Mouse (Mus musculus) heart, embryonic 12.5 days (tissue): ENCODE data around the gene Stx12. TPM values are rescaled to one million over a fixed set of nuclear protein-coding genes. Genes with fewer than 3 reads are reported as not detected.

Experiments
- ATAC-seq: fragments of 200-750 bp; cut with Nextera tagmentation; 2 replicates; pipeline ENCODE4 v1.8.0; 2017; ENCODE audit warnings: moderate TSS enrichment, moderate library complexity; ENCODE audit not compliant: insufficient number of reproducible peaks, low FRiP score
- H3K27ac ChIP-seq: fragments of 300-500 bp; sonication (generic); 2 replicates; pipeline ENCODE4 v1.5.1; 2016; ENCODE audit warnings: mild to moderate bottlenecking, moderate library complexity; ENCODE audit not compliant: poor library complexity, severe bottlenecking
- H3K27me3 ChIP-seq: fragments of 300-500 bp; sonication (generic); replicated peaks from 2 replicates; pipeline ENCODE4 v1.6.1; 2016; ENCODE audit warnings: mild to moderate bottlenecking, moderate library complexity
- H3K36me3 ChIP-seq: fragments of 300-500 bp; sonication (generic); 2 replicates; pipeline ENCODE4 v1.6.1; 2016; ENCODE audit warnings: mild to moderate bottlenecking, moderate library complexity
- H3K4me1 ChIP-seq: fragments of 300-500 bp; sonication (generic); replicated peaks from 2 replicates; pipeline ENCODE4 v1.6.1; 2016; ENCODE audit warnings: mild to moderate bottlenecking
- H3K4me2 ChIP-seq: fragments of 300-500 bp; sonication (generic); 2 replicates; pipeline ENCODE4 v1.6.1; 2016; ENCODE audit warnings: mild to moderate bottlenecking, moderate library complexity
- H3K4me3 ChIP-seq: fragments of 300-500 bp; sonication (generic); 2 replicates; pipeline ENCODE4 v1.5.1; 2016; ENCODE audit warnings: mild to moderate bottlenecking
- H3K9ac ChIP-seq: fragments of 300-500 bp; sonication (generic); 2 replicates; pipeline ENCODE4 v1.6.1; 2016; ENCODE audit warnings: mild to moderate bottlenecking, moderate library complexity
- H3K9me3 ChIP-seq: fragments of 300-500 bp; sonication (generic); replicated peaks from 2 replicates; pipeline ENCODE4 v1.6.1; 2016; ENCODE audit warnings: mild to moderate bottlenecking, moderate library complexity
- WGBS: fragments of 180-500 bp; shearing (Covaris S2); methylation state at CpG from one replicate; pipeline ENCODE4 v1.1.7; 2016; 5-methylcytosine and 5-hydroxymethylcytosine counted together
- polyA plus RNA-seq: library from polyadenylated mRNA; unstranded; fragments of >200 nt; fragmentation: Nextera tagmentation; extraction: Ambion mirVana; gene quantifications from 2 replicates; pipeline ENCODE4 v1.2.1, GENCODE M21; 2016

Gene Stx12
- polyA plus RNA-seq, 1 experiment from 2014 or later = 60.9 TPM

GRCm38 (mm10) chr4:132904765-132905309 is 20.5 kb upstream of the Stx12 start:
- peaks cover 68% of the 10 kb centered on the region for H3K36me3 ChIP-seq
- H3K27ac ChIP-seq = peak overlapping the region; percentile 28; the same call in 1 of the 2 replicates
- no peak overlapping the region for H3K4me2 ChIP-seq
- H3K9me3 ChIP-seq = no peaks in the 10 kb centered on the region
- 0 out of 2 replicates have a peak, but pooled peaks cover 5% of the 10 kb centered on the region for H3K4me1 ChIP-seq
- H3K9ac ChIP-seq = no peak overlapping the region
- H3K4me3 ChIP-seq = no peak overlapping the region
- H3K27me3 ChIP-seq = no peaks in the 10 kb centered on the region
- ATAC-seq = no peak
- 60% methylated on average over 9 of the region's 9 CpGs for WGBS

- H3K4me1 ChIP-seq = 0 out of 2 replicates have a peak, but pooled peaks cover 5% of the 10 kb centered on the region
- peaks cover 64% of the 10 kb centered on the region for H3K36me3 ChIP-seq
- ATAC-seq = no peak
- H3K4me2 ChIP-seq = no peak overlapping the region
- no peak overlapping the region for H3K4me3 ChIP-seq
- H3K9ac ChIP-seq = no peak overlapping the region
- H3K27me3 ChIP-seq = no peaks in the 10 kb centered on the region
- WGBS = 83% methylated on average over 2 of the region's 2 CpGs
- H3K27ac ChIP-seq = no peak overlapping the region
- no peaks in the 10 kb centered on the region for H3K9me3 ChIP-seq
These were observed 19.8 kb upstream of the Stx12 start for GRCm38 (mm10) chr4:132904071-132904470.

DNA sequence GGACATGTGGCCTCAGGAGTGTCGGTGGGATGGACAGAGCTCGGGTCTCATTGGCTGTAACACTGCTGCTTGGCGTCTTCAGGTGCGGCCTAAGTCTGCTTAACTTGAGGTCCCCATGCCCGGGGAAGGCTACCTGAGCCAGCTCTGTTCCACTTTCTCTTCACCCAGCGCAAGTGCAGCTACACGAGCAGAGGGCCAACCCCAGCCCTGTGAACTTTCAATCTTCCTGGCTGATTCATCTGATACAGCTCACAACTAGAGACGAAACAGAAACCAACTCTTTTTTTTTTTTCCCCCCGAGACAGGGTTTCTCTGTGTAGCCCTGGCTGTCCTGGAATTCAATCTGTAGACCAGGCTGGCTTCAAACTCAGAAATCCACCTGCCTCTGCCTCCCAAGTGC is 13.9 kb upstream of the Stx12 start:
- Histone ChIP-seq H3K9me3 (no peaks in the 10 kb centered on the region), H3K36me3 (peaks cover 29% of the 10 kb centered on the region), H3K9ac (no peak overlapping the region), H3K27ac (no peak overlapping the region), H3K4me2 (no peak overlapping the region), H3K27me3 (peaks cover 6% of the 10 kb centered on the region), H3K4me3 (no peak overlapping the region), H3K4me1 (peaks cover 6% of the 10 kb centered on the region; the same call in 1 of the 2 replicates)
- 80% methylated on average over 9 of the region's 9 CpGs for WGBS
- ATAC-seq = no peak

DNA sequence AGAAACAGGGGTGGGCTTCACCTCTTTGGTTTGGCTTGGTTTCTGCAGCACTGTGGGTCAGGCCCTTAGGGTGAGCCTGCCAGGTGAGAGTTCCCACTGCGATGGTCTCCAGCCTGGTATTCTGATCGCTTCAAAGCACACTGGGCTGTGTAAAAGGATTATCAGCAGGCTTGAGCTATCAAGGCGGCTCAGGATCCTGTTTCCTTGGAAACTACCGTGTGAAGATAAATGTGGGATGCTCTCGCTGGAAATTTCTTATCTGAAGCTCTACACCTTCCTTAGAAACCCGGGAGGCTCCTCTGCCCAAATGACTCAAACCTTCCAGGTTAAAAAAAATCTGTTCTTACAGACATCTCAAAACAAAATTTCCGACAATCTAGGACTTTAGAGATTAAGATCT is 10.1 kb upstream of the Stx12 start:
- H3K27me3 ChIP-seq = peaks cover 6% of the 10 kb centered on the region
- peaks cover 6% of the 10 kb centered on the region; the same call in 1 of the 2 replicates for H3K4me1 ChIP-seq
- ATAC-seq = no peak
- 6% methylated on average over 7 of the region's 7 CpGs for WGBS
- H3K9me3 ChIP-seq = no peaks in the 10 kb centered on the region
- H3K27ac ChIP-seq = no peak overlapping the region
- no peak overlapping the region for H3K4me2 ChIP-seq
- H3K36me3 ChIP-seq = no peaks in the 10 kb centered on the region
- H3K4me3 ChIP-seq = no peak overlapping the region
- no peak overlapping the region for H3K9ac ChIP-seq

- H3K9ac ChIP-seq = peak overlapping the region; percentile 94
- ATAC-seq = 0 out of 2 replicates have a peak, but pooled peaks have one; percentile 3
- no peaks in the 10 kb centered on the region for H3K9me3 ChIP-seq
- peak overlapping the region; percentile 78 for H3K4me2 ChIP-seq
- peak overlapping the region; percentile 86 for H3K27ac ChIP-seq
- H3K4me3 ChIP-seq = peak overlapping the region; percentile 82
- peaks cover 12% of the 10 kb centered on the region for H3K36me3 ChIP-seq
- no peaks in the 10 kb centered on the region for H3K27me3 ChIP-seq
- WGBS = 10% methylated on average over 9 of the region's 9 CpGs
- H3K4me1 ChIP-seq = peaks cover 31% of the 10 kb centered on the region
These were observed 600 bp upstream of the Stx12 start for GRCm38 (mm10) chr4:132884844-132885374.

GRCm38 (mm10) chr4:132883561-132884063 is 697 bp downstream of the Stx12 start:
- 3% methylated on average over 21 of the region's 21 CpGs for WGBS
- ATAC-seq = no peak

GRCm38 (mm10) chr4:132874363-132875097 is 9.8 kb downstream of the Stx12 start:
- no peak for ATAC-seq
- Histone ChIP-seq H3K27ac (peak overlapping the region; percentile 70), H3K4me2 (peak overlapping the region; percentile 14; the same call in 1 of the 2 replicates), H3K4me3 (no peak overlapping the region), H3K4me1 (peaks cover 35% of the 10 kb centered on the region), H3K9me3 (no peaks in the 10 kb centered on the region), H3K27me3 (no peaks in the 10 kb centered on the region), H3K36me3 (peaks cover 22% of the 10 kb centered on the region), H3K9ac (peak overlapping the region; percentile 23; the same call in 1 of the 2 replicates)
- 78% methylated on average over 7 of the region's 7 CpGs for WGBS

More at GRCm38 (mm10) chr4:132883561-132884063, 697 bp downstream of the Stx12 start:
- peak overlapping the region; percentile 78 for H3K4me2 ChIP-seq
- peaks cover 37% of the 10 kb centered on the region for H3K4me1 ChIP-seq
- peak overlapping the region; percentile 94 for H3K9ac ChIP-seq
- peak overlapping the region; percentile 86 for H3K27ac ChIP-seq
- H3K36me3 ChIP-seq = peaks cover 18% of the 10 kb centered on the region
- H3K4me3 ChIP-seq = peak overlapping the region; percentile 82
- H3K9me3 ChIP-seq = no peaks in the 10 kb centered on the region
- no peaks in the 10 kb centered on the region for H3K27me3 ChIP-seq

GRCm38 (mm10) chr4:132873481-132874362 is 10.6 kb downstream of the Stx12 start:
- no peak overlapping the region; the same call in 1 of the 2 replicates for H3K9ac ChIP-seq
- H3K9me3 ChIP-seq = no peaks in the 10 kb centered on the region
- no peaks in the 10 kb centered on the region for H3K27me3 ChIP-seq
- no peak overlapping the region for H3K4me3 ChIP-seq
- peak overlapping the region; percentile 70 for H3K27ac ChIP-seq
- peak overlapping the region; percentile 16; the same call in 1 of the 2 replicates for H3K4me2 ChIP-seq
- H3K4me1 ChIP-seq = peaks cover 33% of the 10 kb centered on the region
- ATAC-seq = peak; percentile 68; the same call in 1 of the 2 replicates
- WGBS = 43% methylated on average over 11 of the region's 11 CpGs
- H3K36me3 ChIP-seq = peaks cover 28% of the 10 kb centered on the region

DNA sequence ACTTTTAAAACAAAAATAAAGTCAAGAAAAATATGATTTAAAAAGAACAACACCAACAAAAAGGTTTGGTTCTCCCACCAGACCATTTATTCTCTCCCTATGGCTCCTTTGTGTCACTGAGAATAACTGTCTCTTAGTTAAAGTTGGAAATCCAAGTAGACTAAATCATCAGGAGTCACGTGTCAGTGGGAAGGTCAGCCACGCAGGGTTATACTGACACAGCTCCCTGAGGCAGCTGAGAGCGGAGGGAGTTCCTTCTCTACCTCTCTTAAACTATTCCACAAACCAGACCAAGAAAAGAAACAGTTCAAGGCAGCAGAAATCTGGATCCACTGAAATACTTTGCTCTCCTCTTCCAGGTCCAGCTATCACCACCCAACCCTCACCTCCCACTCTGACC is 13.2 kb downstream of the Stx12 start:
- 87% methylated on average over 3 of the region's 3 CpGs for WGBS
- peaks cover 54% of the 10 kb centered on the region for H3K36me3 ChIP-seq
- no peak overlapping the region for H3K9ac ChIP-seq

DNA sequence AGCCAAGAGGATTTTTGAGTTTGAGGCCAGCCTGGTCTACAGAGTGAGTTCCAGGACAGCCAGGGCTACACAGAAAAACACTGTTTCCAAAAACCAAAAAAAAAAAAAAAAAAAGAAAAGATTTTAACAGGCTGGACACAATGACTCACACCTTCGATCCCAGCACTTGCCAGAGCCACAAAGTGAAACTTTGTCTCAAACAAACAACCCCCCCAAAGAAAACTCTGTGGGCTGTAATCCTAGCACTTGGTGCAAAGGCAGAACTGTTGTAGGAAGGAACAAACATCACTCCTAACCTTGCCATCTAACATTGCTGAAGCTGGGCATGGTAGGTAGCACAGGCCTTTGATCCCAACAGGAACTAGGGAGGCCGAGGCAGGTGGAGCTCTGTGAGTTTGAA is 19.5 kb downstream of the Stx12 start:
- Histone ChIP-seq H3K4me3 (no peak overlapping the region), H3K4me2 (no peak overlapping the region), H3K4me1 (peaks cover 2% of the 10 kb centered on the region), H3K9me3 (no peaks in the 10 kb centered on the region), H3K27ac (no peak overlapping the region), H3K9ac (no peak overlapping the region), H3K27me3 (no peaks in the 10 kb centered on the region), H3K36me3 (peaks cover 81% of the 10 kb centered on the region)
- ATAC-seq = no peak
- WGBS = 84% methylated on average over 2 of the region's 2 CpGs

More for the DNA sequence above, 13.2 kb downstream of the Stx12 start:
- Histone ChIP-seq H3K27ac (no peak overlapping the region), H3K27me3 (no peaks in the 10 kb centered on the region), H3K4me1 (peaks cover 33% of the 10 kb centered on the region), H3K4me3 (no peak overlapping the region), H3K9me3 (no peaks in the 10 kb centered on the region), H3K4me2 (no peak overlapping the region)
- ATAC-seq = no peak
